Mouse (Mus musculus): ENCODE data around the gene Gm34653.
"Not testable (repeated sequence)": the region's sequence is repeated elsewhere in the genome, so short reads cannot be mapped to it uniquely, and the experiment has no call there.

Gene Gm34653

DNA sequence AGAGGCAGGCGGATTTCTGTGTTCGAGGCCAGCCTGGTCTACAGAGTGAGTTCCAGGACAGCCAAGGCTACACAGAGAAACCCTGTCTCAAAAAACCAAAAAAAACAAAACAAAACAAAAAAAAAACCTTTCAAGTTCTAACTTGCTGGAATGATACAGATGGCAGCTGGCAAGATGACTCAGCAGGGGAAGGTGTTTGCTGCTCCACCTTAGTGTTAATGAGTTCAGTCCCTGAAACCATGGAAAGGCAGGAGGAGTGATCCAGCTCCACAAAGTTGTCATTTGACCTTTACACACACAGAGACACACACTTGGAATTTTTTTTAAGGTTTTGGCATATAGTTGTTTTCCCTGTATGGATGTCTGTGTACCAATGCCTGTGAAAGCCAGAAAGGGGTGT is 16.9 kb upstream of the Gm34653 start:
- DNase-seq (ENCODE audit: inconsistent age in 2 of 2, low spot score in 1 of 2), result not testable (repeated sequence)

DNA sequence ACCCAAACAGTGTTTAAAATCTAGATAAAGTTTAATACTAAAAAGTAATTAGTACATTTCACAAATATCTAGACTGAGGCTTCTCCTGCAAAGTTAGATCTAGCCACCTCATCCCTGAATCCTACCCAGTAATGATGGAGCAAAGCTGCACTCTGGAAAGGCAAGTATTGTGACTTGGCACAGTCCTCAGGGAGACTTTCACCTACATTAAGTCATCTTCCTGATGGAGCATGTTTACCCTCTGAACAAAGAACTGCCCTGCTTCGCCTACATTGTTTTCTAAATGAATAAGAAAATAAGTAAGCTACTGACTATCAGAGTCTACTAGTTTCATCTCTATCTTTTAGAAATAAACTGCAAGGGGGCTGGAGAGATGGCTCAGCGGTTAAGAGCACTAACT is 14.3 kb upstream of the Gm34653 start:
- DNase-seq (ENCODE audit: inconsistent age in 2 of 2, low spot score in 1 of 2), result no peak

DNA sequence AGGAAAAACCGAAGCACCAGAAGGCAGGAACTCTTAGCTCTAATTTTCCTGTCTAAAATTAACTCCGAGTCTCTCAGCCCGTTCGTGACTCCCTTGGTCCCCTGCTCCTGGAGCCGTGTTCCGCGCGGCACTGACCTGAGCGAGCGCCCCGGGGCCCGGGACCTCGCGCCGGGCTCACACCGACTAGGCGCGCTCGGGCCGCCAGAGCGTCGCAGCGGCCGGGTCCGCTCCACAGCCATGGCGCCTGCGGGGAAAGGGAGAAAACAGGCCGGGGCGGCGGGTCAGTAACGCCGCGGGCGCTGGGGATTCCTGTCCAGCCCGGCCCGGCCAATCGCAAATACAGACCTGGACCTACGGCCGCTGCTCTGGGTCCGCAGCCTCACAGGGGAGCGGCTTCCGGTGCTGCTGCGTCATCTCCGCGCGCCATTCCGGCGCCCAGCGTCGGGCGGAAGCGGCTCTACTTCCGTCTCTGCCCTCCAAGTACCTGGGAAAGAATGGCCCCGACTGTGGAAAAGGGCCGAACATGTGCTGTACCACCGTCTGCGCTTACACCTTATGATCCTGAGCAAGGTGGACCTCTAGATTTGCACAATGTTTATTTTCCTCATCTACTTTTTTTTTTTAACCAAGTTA is 6.9 kb upstream of the Gm34653 start, which contains the start of gene Fbxw2:
TSS of gene Fbxw2 (minus strand) at position 485 of the 633 bp plus-strand sequence.
- DNase-seq (ENCODE audit: inconsistent age in 2 of 2, low spot score in 1 of 2), result peak; percentile 94 to 97

DNA sequence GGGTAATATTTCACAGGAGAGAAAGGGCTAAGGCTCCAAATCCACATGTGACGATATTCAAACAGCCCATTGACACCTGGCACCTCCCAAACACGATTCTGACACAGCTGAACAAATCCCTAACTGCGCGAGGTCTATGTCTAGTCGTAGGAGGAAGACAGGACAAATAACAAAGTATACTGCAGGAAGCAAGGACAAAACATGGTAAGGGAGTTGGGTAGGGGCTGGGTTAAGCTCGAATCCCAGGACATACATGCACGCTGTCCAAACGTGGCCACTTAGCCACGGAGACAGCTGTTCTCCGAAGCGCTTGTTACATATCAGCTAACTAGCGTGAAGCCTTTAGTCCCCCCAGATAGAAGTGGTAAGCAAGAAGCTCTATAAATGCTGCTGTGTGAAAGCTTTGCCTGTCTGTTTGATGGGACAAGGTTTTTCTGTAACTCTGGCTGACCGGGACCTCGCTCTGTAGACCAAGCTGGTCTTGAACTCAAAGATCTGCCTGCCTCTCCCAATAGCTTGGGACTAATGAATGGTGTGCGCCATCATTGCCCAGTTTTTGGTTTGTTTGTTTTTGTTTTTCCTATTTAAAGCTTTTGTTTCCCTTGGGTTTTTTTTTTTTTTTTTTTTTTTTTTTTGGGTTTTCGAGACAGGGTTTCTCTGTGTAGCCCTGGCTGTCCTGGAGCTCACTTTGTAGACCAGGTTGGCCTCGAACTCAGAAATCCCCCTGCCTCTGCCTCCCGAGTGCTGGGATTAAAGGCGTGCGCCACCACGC is 6.2 kb upstream of the Gm34653 start:
- no peak for DNase-seq (ENCODE audit: inconsistent age in 2 of 2, low spot score in 1 of 2)

DNA sequence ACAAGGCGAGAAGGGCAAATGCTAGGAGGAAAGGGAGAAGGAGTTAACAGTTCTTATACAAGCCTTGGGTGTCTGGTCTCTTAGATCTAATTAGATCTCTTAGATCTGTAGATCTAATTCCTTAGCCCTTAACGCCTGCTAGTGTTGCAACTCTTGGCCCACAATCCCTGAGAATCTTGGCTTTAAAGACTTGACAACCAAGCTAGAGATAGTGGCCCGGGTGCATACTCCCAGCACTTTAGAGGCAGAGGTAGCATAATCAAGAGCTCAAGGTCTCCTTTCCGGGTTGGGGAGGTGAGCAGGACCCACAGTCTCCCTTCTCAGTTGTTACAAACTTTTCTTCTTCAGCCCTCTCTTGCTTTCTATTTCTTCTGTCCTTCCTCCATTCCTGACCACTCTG is 5.2 kb upstream of the Gm34653 start:
- no peak for DNase-seq (ENCODE audit: inconsistent age in 2 of 2, low spot score in 1 of 2)

DNA sequence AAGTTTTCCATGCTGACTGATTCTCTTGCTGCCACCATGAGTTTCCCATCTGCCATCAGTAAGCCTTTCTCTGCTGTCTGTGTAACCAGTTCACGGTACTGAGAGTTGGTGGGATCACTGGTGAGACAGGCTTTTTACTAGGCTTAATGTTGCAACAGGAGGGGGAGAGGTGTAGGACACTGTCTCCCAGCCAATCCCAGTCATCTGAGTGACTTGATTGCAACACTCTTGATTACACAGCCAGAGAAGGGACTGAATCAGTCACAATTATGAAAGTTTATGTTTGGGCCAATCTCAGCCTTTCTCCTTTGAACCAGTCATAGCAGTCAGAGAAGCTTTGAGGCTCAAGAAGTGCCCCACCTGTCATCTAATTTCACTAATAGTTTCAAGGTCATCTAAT is 4.8 kb upstream of the Gm34653 start:
- DNase-seq (ENCODE audit: inconsistent age in 2 of 2, low spot score in 1 of 2), result peak in 1 of 2 experiments; percentile 85

DNA sequence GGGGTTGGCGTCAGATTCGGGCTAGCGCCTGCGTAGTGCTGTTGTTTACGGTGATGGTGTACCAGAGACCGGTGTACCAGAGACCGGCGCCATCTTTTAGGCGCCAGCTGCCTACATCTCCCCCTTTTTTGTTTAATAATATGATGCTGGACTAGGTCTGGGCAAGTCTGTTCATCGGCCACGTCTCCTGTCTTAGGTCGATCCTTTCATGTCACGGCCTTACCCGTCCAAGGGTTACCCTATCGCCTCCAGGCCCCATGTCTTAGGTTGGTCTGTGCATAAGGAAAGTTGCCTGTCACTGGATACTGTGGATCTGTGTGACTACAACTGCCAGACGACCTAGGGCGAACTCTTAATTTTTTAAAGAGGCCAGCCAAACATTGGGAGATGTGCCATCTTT is 2.7 kb upstream of the Gm34653 start:
- DNase-seq (ENCODE audit: inconsistent age in 2 of 2, low spot score in 1 of 2), result not testable (repeated sequence)

DNA sequence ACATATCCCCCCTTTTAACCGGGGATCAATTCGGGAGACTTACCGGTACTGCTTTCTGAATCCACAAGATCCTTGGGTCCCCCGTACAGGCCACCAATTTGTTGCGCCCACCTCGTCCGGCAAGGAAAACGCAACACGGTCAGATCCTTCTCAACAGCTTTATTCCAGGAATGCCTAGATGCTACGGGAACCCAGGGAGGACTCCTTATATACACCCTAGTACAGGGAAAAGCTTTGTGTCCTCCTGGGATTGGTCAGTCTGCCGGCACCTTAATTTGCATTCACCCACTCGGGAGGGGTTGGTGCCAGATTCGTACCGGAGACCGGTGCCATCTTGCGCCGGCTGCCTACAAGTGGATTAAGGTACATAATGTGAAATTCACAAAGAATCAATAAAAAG is 817 bp downstream of the Gm34653 start:
- no peak for DNase-seq (ENCODE audit: inconsistent age in 2 of 2, low spot score in 1 of 2)

DNA sequence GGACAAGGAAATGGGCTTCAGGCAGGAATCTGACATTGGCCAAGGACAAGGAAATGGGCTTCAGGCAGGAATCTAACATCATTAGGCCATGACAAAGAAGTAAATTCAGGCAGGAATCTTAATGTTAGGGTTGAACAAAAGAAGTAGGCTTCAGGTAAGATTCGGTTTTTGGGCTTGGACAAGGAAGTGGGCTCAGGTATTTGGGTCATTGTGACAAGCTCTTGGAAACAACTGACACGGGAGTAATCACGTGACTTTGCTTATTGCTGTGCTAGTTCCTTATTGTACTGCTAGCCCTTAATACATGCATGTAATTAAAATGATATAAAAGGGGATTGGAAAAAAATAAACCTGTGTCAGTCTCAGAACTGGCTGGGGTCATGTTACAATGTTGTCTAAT is 2.9 kb downstream of the Gm34653 start:
- DNase-seq (ENCODE audit: inconsistent age in 2 of 2, low spot score in 1 of 2), result no peak

DNA sequence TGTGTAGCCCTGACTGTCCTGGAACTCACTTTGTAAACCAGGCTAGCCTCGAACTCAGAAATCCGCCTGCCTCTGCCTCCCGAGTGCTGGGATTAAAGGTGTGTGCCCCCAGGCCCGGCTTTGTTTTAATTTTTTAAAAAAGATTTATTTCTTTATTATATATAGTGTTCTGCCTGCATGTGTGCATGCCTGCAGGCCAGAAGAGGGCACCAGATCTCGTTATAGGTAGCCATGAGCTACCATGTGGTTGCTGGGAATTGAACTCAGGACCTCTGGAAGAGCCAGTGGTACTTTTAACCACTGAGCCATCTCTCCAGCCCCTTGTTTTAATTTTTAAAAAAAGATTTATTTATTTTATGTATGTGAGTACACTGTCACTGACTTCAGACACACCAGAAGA is 7.3 kb downstream of the Gm34653 start:
- DNase-seq (ENCODE audit: inconsistent age in 2 of 2, low spot score in 1 of 2), result not testable (repeated sequence)

DNA sequence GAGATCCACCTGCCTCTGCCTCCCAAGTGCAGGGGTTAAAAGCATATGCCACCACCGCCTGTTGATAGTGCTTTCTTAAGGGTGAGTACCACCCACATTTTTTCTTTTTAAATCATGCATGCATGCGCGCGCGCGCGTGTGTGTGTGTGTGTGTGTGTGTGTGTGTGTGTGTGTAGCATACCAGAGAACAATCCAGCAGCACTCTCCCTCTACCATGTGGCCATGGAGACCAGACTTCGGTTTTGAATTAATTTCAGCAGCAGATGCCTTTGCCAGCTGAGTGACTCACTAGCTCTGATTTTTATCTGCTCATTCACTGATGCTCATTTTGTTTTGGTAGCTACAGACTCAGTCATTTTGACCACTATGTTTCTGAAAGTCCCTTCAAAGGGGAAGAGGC is 8.9 kb downstream of the Gm34653 start:
- DNase-seq (ENCODE audit: inconsistent age in 2 of 2, low spot score in 1 of 2), result no peak

DNA sequence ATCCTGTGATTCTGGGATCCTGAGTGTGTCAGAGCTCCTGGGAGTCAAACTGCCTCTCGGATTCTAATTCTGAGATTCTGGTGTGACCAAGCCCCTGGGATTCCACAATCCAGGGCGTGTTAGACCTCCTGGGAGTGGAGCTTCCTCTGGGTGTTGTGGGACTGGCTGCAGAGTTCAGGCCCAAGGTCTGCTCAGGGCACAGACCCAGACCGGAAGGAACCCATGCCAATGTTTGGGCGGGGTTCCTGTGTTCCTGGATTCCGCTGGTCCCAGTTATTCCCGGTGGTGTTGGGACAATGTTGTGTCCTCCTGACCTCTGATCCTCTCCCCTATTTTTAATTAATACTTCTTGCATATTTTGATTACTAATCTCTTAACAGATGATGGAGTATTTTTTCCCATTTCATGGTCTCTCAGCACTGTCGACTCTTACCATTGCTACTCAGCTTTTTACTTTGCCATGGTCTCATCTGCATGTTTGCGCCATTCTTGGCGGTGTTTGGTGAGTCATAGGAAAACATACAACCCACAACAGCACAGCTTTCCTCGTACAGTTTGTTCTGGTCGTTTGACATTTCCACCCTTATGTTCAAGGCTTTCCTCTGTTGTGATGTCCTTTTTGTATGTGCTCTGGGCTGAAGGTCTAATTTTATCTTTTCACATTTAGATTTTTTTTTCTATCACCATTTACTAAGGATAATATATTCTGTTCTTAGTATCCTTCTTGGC is 10.6 kb downstream of the Gm34653 start:
- DNase-seq (ENCODE audit: inconsistent age in 2 of 2, low spot score in 1 of 2), result peak; percentile 68 to 86

DNA sequence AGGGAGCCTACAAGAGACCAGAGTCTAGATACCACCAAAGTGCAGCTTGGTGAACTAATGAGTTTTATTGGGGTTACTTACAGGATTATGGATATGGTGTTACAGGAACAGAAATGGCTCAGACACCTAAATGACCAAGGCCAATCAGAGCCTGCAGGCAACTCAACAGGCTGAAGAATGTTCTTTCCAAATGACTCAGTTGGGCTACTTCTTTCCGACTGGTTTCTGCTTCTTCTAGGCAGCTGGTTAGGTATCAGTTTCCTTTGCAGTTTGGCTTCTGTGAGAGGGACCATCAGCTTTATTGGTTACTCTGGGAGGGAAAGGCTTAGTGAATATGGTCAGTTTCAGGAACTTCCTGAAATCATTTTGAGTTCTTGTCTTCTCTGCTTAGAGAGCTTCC is 14.9 kb downstream of the Gm34653 start:
- no peak for DNase-seq (ENCODE audit: inconsistent age in 2 of 2, low spot score in 1 of 2)

DNA sequence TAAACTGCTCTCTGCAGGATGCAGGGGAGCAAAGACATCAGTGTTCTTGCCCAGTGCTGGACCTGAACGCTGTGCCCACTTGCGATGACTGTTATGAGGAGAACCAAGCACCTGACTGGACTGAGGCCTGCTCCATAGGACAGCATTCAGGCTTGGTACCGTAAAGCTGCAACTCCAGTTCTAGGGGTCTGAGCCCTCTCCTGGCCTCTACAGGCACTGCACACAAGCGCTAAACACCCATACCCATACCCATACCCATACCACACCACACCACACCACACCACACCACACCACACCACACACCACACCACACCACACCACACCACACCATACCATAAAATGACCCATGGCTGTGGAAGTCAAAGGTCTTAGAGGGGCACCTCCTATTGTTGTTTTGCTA is 22.5 kb downstream of the Gm34653 start:
- DNase-seq (ENCODE audit: inconsistent age in 2 of 2, low spot score in 1 of 2), result no peak

DNA sequence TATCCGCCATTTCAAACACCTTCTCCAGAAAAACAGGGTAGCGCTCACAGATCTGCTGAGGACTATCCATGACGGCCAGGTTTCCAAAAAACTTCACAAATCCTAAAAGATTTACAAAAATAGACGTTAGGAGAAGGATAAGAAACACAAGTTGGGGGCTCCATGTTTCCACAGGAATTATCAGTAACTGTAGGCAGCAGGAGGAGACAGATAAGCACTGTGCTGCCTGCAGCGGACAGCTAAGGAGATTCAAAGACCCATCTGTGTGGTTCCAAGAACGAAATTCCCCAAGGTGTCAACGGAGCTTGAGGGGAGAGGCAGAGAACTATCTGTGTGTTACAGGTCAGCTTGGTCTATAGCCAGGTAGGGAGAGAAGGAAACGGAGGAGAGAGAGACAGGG is 24.9 kb downstream of the Gm34653 start:
- DNase-seq (ENCODE audit: inconsistent age in 2 of 2, low spot score in 1 of 2), result no peak

DNA sequence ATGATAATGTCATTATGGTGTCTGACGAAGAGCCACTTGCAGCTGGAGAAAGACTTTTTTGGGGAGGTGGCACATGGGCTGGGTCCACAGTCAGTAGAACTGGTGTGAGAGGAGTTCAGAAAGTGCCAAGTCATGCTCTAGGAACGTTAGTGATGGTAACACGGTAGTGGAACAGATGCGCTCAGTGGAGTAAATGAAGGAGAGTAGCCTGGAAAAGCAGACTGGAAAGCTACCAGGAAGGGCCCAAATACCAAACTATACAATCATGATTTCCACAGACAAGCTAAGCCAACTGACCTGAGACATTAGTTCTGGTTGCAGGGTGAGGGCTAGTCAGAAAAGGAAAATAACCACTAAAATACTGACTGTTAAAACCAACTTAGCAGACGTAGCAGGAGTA is 36.9 kb downstream of the Gm34653 start:
- DNase-seq (ENCODE audit: inconsistent age in 2 of 2, low spot score in 1 of 2), result peak in 1 of 2 experiments; percentile 59

DNA sequence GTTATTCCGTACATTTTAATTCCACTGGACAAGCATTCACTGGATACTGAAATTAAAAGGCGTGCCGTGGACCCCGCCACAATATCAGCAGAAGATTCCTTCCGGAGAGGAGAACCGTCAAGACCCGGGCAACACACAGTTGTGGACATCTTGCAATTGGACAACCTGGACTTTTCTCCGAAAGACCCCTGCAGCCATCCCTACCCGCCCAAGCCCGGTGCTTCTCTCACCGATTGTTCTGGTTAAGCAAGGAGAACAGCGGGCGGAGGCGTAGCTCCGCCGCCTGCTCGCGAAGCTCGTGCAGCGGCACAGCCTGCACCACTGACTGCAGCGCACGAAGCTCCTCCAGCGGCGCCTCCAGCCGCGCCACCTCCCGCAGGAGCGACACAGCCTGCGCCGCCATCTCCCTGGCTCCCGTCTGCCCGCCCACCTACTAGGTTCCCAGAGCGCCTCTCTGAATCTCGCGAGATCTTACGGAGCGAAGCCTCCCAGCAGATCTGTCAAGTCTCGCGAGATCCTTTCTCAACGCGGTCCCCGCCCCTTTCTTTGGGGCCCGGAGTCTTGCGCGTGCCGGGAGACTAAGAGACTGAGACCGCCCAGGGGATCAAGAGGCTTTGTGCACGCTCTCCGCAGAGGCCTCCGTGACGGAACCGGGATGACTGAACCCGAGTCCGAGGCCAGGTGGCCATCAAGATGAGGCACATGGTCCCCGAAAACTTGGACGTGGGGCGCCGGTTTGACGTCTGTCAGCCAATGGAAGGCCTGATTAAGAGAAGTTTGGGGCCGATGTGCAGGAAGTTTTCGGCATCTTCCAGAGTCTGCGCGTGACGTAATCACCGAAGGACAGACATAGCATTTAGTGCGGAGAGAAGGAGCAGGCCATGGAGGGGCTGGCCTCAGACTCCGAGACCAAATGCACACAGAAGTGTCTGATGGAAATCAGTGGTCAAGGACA is 38.0 kb downstream of the Gm34653 start:
- DNase-seq (ENCODE audit: inconsistent age in 2 of 2, low spot score in 1 of 2), result peak; percentile 95 to 98

DNA sequence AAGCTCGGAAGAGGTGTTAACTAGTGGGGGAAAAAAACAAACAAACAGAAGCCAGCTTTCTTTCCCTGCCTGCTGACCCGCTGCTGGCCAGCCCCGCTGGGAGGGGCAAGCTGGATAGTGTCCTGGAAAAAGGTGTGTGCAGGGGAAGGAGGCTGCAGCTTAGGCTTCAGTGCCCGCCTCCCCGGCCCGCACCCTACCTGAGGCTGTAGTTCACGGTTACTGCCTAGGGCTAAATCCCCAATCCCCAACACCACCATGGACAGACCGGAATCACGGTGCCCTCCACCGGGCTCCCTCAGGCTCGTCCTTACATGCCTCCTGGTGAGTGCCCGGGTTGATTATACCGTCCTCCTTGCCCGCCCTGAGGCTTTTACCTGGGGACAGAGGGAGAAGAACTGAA is 41.5 kb downstream of the Gm34653 start, which contains the start of gene Cutal:
TSS of gene Cutal (plus strand) at position 126 of the 400 bp plus-strand sequence.
- no peak for DNase-seq (ENCODE audit: inconsistent age in 2 of 2, low spot score in 1 of 2)

DNA sequence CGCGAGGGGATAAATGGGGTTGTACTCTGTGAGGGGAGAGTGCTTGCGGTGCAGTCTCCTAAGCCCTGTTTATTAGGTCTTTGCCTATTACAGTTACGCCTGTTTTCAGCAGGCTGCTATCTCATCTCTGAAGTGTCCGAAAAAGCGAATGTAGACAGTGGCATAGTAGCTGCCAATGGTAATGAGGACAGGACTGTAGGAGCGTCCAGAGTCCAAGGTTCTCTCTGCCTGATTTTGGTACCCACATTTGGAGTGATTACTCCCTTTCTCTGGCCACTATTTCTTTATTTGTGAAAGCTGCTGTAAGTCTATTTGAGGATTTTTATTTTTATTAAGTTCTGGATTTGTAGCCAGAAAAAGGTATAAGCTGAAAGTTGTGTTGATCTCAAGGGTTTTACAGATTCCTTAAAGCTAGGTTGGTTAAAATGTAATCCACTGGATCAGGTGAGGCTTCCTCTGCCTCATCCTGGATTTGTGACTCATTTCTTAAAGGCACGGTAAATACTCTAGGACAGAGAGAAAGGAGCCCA is 42.1 kb downstream of the Gm34653 start, which contains the start of gene Psmd5:
TSS of gene Psmd5 (minus strand) at position 153 of the 530 bp plus-strand sequence.
- no peak for DNase-seq (ENCODE audit: inconsistent age in 2 of 2, low spot score in 1 of 2)

DNA sequence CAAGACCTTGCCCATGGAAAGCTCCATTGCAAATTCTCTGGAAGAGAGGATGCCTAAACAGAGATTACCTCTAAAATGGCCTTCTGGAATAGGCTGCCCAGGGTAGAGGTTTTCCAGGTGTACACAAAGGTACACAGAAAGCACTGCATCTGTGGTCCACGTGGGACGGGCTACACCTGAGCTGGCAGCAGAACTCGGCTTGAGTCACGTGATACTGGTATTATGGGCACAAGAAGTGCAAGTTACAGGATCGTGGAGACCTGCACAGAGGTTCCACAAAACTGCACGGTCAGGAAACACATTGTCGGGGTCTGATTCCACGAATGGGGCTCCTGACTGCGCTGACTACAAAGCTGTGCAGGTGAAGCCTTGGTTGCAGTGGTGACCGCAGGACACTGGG is 47.2 kb downstream of the Gm34653 start:
- no peak for DNase-seq (ENCODE audit: inconsistent age in 2 of 2, low spot score in 1 of 2)

All from adrenal gland, adult (tissue).